Mouse (Mus musculus): Measurements from ENCODE around the gene Dot1l. TPM values are rescaled to one million over a fixed set of nuclear protein-coding genes. Genes with fewer than 3 reads are reported as not detected.
A peak's percentile ranks its signal among the peaks of the same experiment; 100 is the strongest.

Dot1l gene
- polyA plus RNA-seq, 1 experiment from 2014 or later, result 4.6 TPM

DNA sequence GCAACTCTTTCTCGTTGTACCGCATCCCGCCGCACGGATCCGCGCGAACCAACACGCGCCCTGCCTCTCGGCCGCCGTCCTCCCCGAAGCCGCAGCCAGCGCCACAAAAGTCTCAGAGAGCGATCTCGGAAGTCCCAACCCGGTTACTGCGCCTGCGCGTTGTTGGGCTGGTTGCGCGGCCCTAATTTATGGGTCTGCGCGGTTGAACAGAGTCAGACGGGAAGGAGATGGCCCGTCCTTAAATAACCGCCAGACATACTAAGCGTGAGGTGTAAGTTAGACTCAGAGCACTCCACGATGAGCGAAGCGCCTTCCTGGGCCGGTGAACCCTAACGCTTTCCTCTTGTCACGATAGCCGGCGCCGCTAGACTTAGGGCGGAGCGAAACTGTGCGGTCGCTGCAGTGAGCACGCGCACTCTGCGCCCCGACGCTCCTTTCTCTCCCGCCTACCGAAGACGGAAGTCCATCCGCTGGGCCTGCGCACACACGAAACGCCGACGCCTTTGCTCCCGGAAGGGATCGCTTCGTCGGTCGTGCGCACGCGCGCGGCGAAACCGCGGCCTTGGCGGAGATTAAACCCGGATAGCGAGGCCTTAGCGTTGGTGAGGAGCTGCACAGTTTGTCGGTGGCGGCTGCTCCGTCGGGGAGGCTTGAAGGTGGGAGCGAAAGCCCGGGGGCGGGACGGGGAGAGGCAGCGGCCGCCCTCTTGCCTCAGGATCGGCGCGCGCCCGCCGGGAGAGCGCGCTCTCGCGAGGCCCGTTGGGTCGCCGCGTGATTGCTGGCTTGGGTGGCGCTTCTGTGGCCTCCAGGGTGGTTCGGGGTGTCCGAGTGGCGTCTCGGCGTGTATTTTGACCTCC is 43.4 kb downstream of the Dot1l start, which contains the start of the genes Sf3a2 and Plekhj1:
TSS of gene Sf3a2 (plus strand) at position 49 of the 857 bp plus-strand sequence.
TSS of gene Plekhj1 (minus strand) at position 477 of the 857 bp plus-strand sequence.
- Histone ChIP-seq H3K4me2 (ENCODE audit: low read depth, low read length) (peak within 1 kb of the TSS; percentile 93), H3K27me3 (ENCODE audit: insufficient read depth, low read length) (no peaks in the 10 kb centered on the region), H3K36me3 (replicated peaks; ENCODE audit: insufficient read depth, low read length) (peaks cover 58% of the 10 kb centered on the region), H3K4me3 (ENCODE audit: low read depth, low read length) (peak within 1 kb of the TSS; percentile 86), H3K9ac (replicated peaks) (peak within 1 kb of the TSS; percentile 91), H3K4me1 (ENCODE audit: insufficient read depth) (peaks cover 22% of the 10 kb centered on the region), H3K27ac (ENCODE audit: low read depth) (peak within 1 kb of the TSS; percentile 96), H3K9me3 (ENCODE audit: low read length) (no peaks in the 10 kb centered on the region)
- TF ChIP-seq EP300 (IDR thresholded peaks at IDR 0.05; ENCODE audit: low read depth) (peak; percentile 26; the same call in 1 of the 2 replicates), CTCF (IDR thresholded peaks at IDR 0.05; ENCODE audit: low read depth) (peak; percentile 18; the same call in 1 of the 2 replicates)
- ATAC-seq (peak; percentile 93), DNase-seq (peak; percentile 96)
- under 1% methylated on average over 98 of the region's 104 CpGs for WGBS (ENCODE audit: insufficient replicate concordance)

DNA sequence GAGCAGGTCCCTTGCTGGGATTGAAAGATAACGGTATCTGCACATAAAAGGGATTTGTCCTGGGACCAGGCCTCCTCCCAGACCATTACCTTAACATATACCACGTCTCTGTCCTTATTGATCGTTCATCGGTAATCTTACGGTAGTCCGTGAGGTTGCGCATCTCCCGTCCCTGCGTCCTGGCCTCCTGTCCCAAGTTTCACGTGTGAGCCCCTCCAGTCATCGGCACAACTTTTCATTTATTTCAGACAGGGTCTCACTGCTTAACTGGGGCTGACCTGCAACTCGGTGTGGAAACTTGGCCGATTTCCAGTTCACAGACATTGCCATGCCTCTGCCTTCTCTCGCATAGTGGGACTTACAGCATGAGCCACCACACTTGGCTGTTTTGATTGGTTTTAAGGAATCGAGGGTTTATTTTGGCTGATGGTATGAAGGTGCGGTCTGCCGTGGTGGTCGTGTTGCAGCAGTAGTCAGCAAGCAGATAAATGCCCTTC is 44.1 kb downstream of the Dot1l start:
- ATAC-seq, result no peak
- Histone ChIP-seq H3K4me3 (ENCODE audit: low read depth, low read length) (peak overlapping the region; percentile 86), H3K9ac (replicated peaks) (peak overlapping the region; percentile 91), H3K9me3 (ENCODE audit: low read length) (no peaks in the 10 kb centered on the region), H3K27ac (ENCODE audit: low read depth) (peak overlapping the region; percentile 96), H3K27me3 (ENCODE audit: insufficient read depth, low read length) (no peaks in the 10 kb centered on the region), H3K36me3 (replicated peaks; ENCODE audit: insufficient read depth, low read length) (peaks cover 59% of the 10 kb centered on the region), H3K4me1 (ENCODE audit: insufficient read depth) (peaks cover 22% of the 10 kb centered on the region), H3K4me2 (ENCODE audit: low read depth, low read length) (peak overlapping the region; percentile 93)
- no peak for TF ChIP-seq EP300 (IDR thresholded peaks at IDR 0.05; ENCODE audit: low read depth)
- no peak for TF ChIP-seq CTCF (IDR thresholded peaks at IDR 0.05; ENCODE audit: low read depth)
- DNase-seq, result no peak
- WGBS (ENCODE audit: insufficient replicate concordance), result 2% methylated on average over 18 of the region's 18 CpGs

DNA sequence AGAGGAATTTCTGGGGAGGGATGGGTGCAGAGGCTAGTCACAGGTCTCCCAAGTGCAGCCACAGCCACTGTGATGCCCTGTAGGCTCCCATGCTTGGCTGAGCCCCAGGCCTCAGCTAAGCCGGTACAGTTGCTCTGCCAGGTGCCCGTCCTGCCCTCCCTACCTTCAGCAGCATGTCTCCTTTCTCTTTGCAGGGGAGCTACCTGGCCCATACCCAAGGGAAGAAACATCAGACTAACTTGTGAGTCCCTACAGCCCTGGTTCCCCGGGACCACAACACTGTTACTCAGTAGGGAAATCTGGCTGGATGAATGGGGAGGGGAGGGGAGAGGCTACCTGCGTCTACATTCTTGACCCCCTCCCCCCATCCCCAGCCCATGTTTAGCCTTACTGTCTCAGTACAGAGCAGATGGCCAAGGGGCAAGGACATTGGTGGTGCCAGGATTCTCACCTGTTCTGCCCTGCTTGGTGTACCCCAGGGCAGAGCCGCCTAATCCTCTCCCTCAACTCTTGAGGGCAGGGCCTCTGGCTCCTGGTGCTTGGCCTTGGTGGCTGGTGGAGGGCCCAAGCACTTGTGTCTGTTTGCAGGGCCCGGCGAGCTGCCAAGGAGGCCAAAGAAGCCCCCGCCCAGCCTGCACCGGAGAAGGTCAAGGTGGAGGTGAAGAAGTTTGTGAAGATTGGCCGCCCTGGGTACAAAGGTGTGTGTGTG is 47.4 kb downstream of the Dot1l start:
- TF ChIP-seq EP300 (IDR thresholded peaks at IDR 0.05; ENCODE audit: low read depth), result no peak
- no peak for TF ChIP-seq CTCF (IDR thresholded peaks at IDR 0.05; ENCODE audit: low read depth)
- ATAC-seq (no peak), DNase-seq (no peak)
- Histone ChIP-seq H3K9me3 (ENCODE audit: low read length) (no peaks in the 10 kb centered on the region), H3K4me1 (ENCODE audit: insufficient read depth) (peaks cover 27% of the 10 kb centered on the region), H3K4me3 (ENCODE audit: low read depth, low read length) (no peak overlapping the region), H3K9ac (replicated peaks) (no peak overlapping the region), H3K27me3 (ENCODE audit: insufficient read depth, low read length) (0 out of 2 replicates have a peak, but pooled peaks cover under 1% of the 10 kb centered on the region), H3K4me2 (ENCODE audit: low read depth, low read length) (no peak overlapping the region), H3K36me3 (replicated peaks; ENCODE audit: insufficient read depth, low read length) (peaks cover 48% of the 10 kb centered on the region), H3K27ac (ENCODE audit: low read depth) (no peak overlapping the region)
- WGBS (ENCODE audit: insufficient replicate concordance), result 86% methylated on average over 9 of the region's 10 CpGs

DNA sequence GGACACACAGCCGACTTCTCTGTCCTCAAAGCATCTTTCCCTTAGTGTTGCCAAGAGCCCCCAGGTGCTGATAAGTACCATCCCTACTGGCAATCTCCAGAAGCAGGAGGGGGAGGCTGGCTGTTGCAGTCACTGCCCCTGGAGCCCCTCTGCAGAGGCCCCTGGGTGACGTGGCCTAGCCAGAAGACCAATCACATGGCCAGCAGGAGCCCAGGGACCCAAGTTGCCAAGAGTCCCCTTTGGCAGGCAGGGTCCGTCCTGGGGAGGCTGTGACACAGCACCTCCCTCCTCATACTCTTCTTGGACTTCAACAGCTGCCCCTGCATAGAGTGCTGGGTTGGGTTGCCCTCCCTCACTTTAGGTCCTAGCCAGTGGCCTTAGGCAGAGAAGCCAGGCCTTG is 48.0 kb downstream of the Dot1l start:
- Histone ChIP-seq H3K36me3 (replicated peaks; ENCODE audit: insufficient read depth, low read length) (peaks cover 48% of the 10 kb centered on the region), H3K27me3 (ENCODE audit: insufficient read depth, low read length) (peaks cover 7% of the 10 kb centered on the region), H3K4me1 (ENCODE audit: insufficient read depth) (peaks cover 29% of the 10 kb centered on the region), H3K9ac (replicated peaks) (no peak overlapping the region), H3K4me2 (ENCODE audit: low read depth, low read length) (no peak overlapping the region), H3K9me3 (ENCODE audit: low read length) (no peaks in the 10 kb centered on the region), H3K27ac (ENCODE audit: low read depth) (no peak overlapping the region), H3K4me3 (ENCODE audit: low read depth, low read length) (no peak overlapping the region)
- 83% methylated on average over 3 of the region's 3 CpGs for WGBS (ENCODE audit: insufficient replicate concordance)
- DNase-seq, result no peak
- TF ChIP-seq EP300 (IDR thresholded peaks at IDR 0.05; ENCODE audit: low read depth) (no peak), CTCF (IDR thresholded peaks at IDR 0.05; ENCODE audit: low read depth) (no peak)
- no peak for ATAC-seq

DNA sequence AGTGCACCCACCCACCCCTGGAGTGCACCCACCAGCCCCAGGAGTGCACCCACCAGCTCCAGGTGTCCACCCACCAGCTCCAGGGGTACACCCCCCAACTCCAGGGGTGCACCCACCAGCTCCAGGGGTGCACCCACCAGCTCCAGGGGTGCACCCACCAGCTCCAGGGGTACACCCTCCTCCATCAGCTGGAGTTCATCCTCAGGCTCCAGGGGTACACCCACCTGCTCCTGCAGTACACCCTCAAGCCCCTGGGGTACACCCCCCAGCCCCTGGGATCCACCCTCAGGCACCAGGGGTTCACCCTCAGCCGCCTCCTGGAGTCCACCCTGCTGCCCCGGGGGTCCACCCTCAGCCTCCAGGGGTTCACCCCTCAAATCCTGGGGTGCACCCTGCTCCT is 49.3 kb downstream of the Dot1l start:
- TF ChIP-seq CTCF (IDR thresholded peaks at IDR 0.05; ENCODE audit: low read depth) (no peak), EP300 (IDR thresholded peaks at IDR 0.05; ENCODE audit: low read depth) (no peak)
- H3K4me1 ChIP-seq (ENCODE audit: insufficient read depth), result peaks cover 38% of the 10 kb centered on the region
- no peak overlapping the region for H3K4me3 ChIP-seq (ENCODE audit: low read depth, low read length)
- no peak overlapping the region for H3K4me2 ChIP-seq (ENCODE audit: low read depth, low read length)
- H3K9ac ChIP-seq (replicated peaks), result no peak overlapping the region
- H3K36me3 ChIP-seq (replicated peaks; ENCODE audit: insufficient read depth, low read length), result peaks cover 48% of the 10 kb centered on the region
- H3K27me3 ChIP-seq (ENCODE audit: insufficient read depth, low read length), result peaks cover 20% of the 10 kb centered on the region
- H3K27ac ChIP-seq (ENCODE audit: low read depth), result no peak overlapping the region
- 100% methylated on average over 2 of the region's 2 CpGs for WGBS (ENCODE audit: insufficient replicate concordance)
- DNase-seq, result no peak
- H3K9me3 ChIP-seq (ENCODE audit: low read length), result no peaks in the 10 kb centered on the region
- no peak for ATAC-seq

DNA sequence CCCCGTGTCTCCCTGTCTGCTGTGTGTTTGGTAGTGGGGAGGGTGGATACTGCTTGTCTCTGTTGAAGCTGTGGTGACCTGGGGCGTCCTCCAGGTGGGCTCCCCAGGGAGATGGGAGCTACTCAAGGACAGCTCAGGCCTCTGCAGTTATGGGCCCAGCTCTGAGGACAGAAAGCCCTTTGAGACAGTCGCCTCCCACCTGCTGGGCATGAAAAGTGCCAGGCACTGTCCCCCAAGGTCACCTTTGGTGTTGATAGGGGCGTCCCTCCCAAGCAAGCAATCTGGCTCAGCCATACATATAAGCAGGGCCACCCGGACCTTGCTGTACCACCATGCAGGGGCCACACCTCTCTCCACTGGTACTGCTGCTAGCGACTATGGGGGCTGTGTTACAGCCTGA is 49.9 kb downstream of the Dot1l start, which contains the start of gene Amh:
TSS of gene Amh (plus strand) at position 328 of the 400 bp plus-strand sequence.
- Histone ChIP-seq H3K4me3 (ENCODE audit: low read depth, low read length) (no peak within 1 kb of the TSS), H3K4me1 (ENCODE audit: insufficient read depth) (peaks cover 33% of the 10 kb centered on the region), H3K4me2 (ENCODE audit: low read depth, low read length) (no peak within 1 kb of the TSS), H3K9me3 (ENCODE audit: low read length) (no peaks in the 10 kb centered on the region), H3K9ac (replicated peaks) (no peak within 1 kb of the TSS), H3K27me3 (ENCODE audit: insufficient read depth, low read length) (peaks cover 25% of the 10 kb centered on the region), H3K27ac (ENCODE audit: low read depth) (no peak within 1 kb of the TSS), H3K36me3 (replicated peaks; ENCODE audit: insufficient read depth, low read length) (peaks cover 48% of the 10 kb centered on the region)
- ATAC-seq (no peak), DNase-seq (no peak)
- TF ChIP-seq EP300 (IDR thresholded peaks at IDR 0.05; ENCODE audit: low read depth), result no peak
- TF ChIP-seq CTCF (IDR thresholded peaks at IDR 0.05; ENCODE audit: low read depth), result no peak
- WGBS (ENCODE audit: insufficient replicate concordance), result 67% methylated on average over 6 of the region's 6 CpGs

Measured in liver, postnatal 0 days (tissue).